Mouse (Mus musculus) brain, embryonic 14.5 days (tissue): Measurements from ENCODE around the gene Cdk8.

Source experiments
- CTCF ChIP-seq: fragments of 200-500 bp; IDR thresholded peaks from 2 replicates; pipeline ENCODE4 v1.5.1; 2012; ENCODE audit warnings: inconsistent platforms, mild to moderate bottlenecking, moderate library complexity, borderline replicate concordance; ENCODE audit not compliant: insufficient read depth, insufficient read length; ENCODE audit errors: extremely low read depth
- POLR2A ChIP-seq: fragments of 200-500 bp; IDR thresholded peaks from 2 replicates; pipeline ENCODE4 v1.6.1; 2012; ENCODE audit warnings: mild to moderate bottlenecking, inconsistent platforms, borderline replicate concordance; ENCODE audit not compliant: poor library complexity, insufficient read depth, insufficient read length, severe bottlenecking; ENCODE audit errors: extremely low read depth

- TF ChIP-seq CTCF (no peak), POLR2A (no peak)
Measured at GRCm38 (mm10) chr5:146299520-146299870, 68.5 kb downstream of the Cdk8 start.
